Mouse (Mus musculus): ENCODE results near the gene Rab3il1.

The Rab3il1 gene

DNA sequence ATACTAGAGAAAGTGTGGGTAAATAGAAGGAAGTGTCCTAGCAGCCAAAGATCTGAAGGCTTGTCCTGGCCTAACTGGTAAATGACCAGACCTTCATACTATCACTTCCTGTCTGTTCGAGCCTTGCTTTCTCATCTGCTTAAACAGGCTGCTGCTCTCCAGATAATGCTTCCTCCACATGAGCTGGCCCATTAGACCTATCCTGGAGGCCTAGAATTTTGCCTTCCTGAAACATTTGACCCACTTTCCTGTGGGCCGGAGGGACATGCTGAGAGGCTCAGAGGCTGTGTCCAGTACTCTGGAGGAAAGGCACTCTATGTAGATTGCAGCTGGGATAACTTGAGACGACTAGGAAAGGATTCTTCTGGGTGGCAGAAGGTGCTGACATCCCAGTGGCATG, 80.6 kb downstream of the Rab3il1 start:
- Histone ChIP-seq H3K36me3 (ENCODE audit: insufficient read depth, low read length) (peaks cover 97% of the 10 kb centered on the region), H3K4me3 (replicated peaks; ENCODE audit: low read length) (no peak overlapping the region), H3K9me3 (ENCODE audit: low read length) (no peaks in the 10 kb centered on the region), H3K4me1 (replicated peaks; ENCODE audit: low read depth, low read length) (no peaks in the 10 kb centered on the region), H3K27me3 (ENCODE audit: insufficient read depth, low read length) (no peaks in the 10 kb centered on the region)
- TF ChIP-seq NANOG (IDR thresholded peaks at IDR 0.05; ENCODE audit: borderline replicate concordance, low read length) = no peak
- TF ChIP-seq POU5F1 (IDR thresholded peaks at IDR 0.05; ENCODE audit: borderline replicate concordance, low read length) = no peak
- no peak for TF ChIP-seq CTCF (conservative IDR thresholded peaks at IDR 0.05; ENCODE audit: low read length)

GRCm38 (mm10) chr19:10085454-10085853, 84.0 kb downstream of the Rab3il1 start:
- H3K4me3 ChIP-seq (replicated peaks; ENCODE audit: low read length) = no peak overlapping the region
- H3K36me3 ChIP-seq (ENCODE audit: insufficient read depth, low read length) = peaks cover 97% of the 10 kb centered on the region
- TF ChIP-seq NANOG (IDR thresholded peaks at IDR 0.05; ENCODE audit: borderline replicate concordance, low read length) (no peak), POU5F1 (IDR thresholded peaks at IDR 0.05; ENCODE audit: borderline replicate concordance, low read length) (no peak), CTCF (conservative IDR thresholded peaks at IDR 0.05; ENCODE audit: low read length) (no peak)
- H3K4me1 ChIP-seq (replicated peaks; ENCODE audit: low read depth, low read length) = no peaks in the 10 kb centered on the region
- no peaks in the 10 kb centered on the region for H3K9me3 ChIP-seq (ENCODE audit: low read length)
- H3K27me3 ChIP-seq (ENCODE audit: insufficient read depth, low read length) = no peaks in the 10 kb centered on the region

GRCm38 (mm10) chr19:10086976-10087375, 85.5 kb downstream of the Rab3il1 start:
- H3K4me3 ChIP-seq (replicated peaks; ENCODE audit: low read length) = no peak overlapping the region
- no peaks in the 10 kb centered on the region for H3K9me3 ChIP-seq (ENCODE audit: low read length)
- H3K4me1 ChIP-seq (replicated peaks; ENCODE audit: low read depth, low read length) = no peaks in the 10 kb centered on the region
- no peak for TF ChIP-seq NANOG (IDR thresholded peaks at IDR 0.05; ENCODE audit: borderline replicate concordance, low read length)
- TF ChIP-seq CTCF (conservative IDR thresholded peaks at IDR 0.05; ENCODE audit: low read length) = no peak
- no peak for TF ChIP-seq POU5F1 (IDR thresholded peaks at IDR 0.05; ENCODE audit: borderline replicate concordance, low read length)
- H3K36me3 ChIP-seq (ENCODE audit: insufficient read depth, low read length) = peaks cover 98% of the 10 kb centered on the region
- no peaks in the 10 kb centered on the region for H3K27me3 ChIP-seq (ENCODE audit: insufficient read depth, low read length)

Measured in E14TG2a.4 (cell line).